Mouse (Mus musculus) cerebellum, adult 8-10 months (tissue): ENCODE data around the gene Patz1.

Experiments
- DNase-seq: peaks from one replicate; pipeline ENCODE4 v3.0.0; 2022

Gene Patz1

GRCm38 (mm10) chr11:3288521-3289301 lies at the start of gene Patz1:
Gene Patz1, plus strand, starts transcription at chr11:3288874.
- DNase-seq = peak; percentile 66

- no peak for DNase-seq
Observed at GRCm38 (mm10) chr11:3242395-3242794, 46.3 kb upstream of the Patz1 start.

GRCm38 (mm10) chr11:3243771-3244170 lies 44.9 kb upstream of the Patz1 start:
- no peak for DNase-seq

GRCm38 (mm10) chr11:3247387-3247786 lies 41.3 kb upstream of the Patz1 start:
- DNase-seq = no peak

GRCm38 (mm10) chr11:3259537-3259936 lies 29.1 kb upstream of the Patz1 start:
- no peak for DNase-seq

- DNase-seq = no peak
Observed at GRCm38 (mm10) chr11:3265291-3266078, 23.2 kb upstream of the Patz1 start.

- DNase-seq = peak; percentile 89
Observed at GRCm38 (mm10) chr11:3266079-3266685, 22.5 kb upstream of the Patz1 start, which contains the start of gene Drg1. Gene Drg1, minus strand, starts transcription at chr11:3266415.

- DNase-seq = no peak
Observed at GRCm38 (mm10) chr11:3267133-3267532, 21.5 kb upstream of the Patz1 start.

- DNase-seq = no peak
Observed at GRCm38 (mm10) chr11:3269241-3269640, 19.4 kb upstream of the Patz1 start.

- no peak for DNase-seq
Observed at GRCm38 (mm10) chr11:3278351-3278750, 10.3 kb upstream of the Patz1 start.

GRCm38 (mm10) chr11:3279729-3280128 lies 8.9 kb upstream of the Patz1 start:
- DNase-seq = no peak

- no peak for DNase-seq
Observed at GRCm38 (mm10) chr11:3282887-3283286, 5.8 kb upstream of the Patz1 start.

- DNase-seq = no peak
Observed at GRCm38 (mm10) chr11:3283645-3284044, 5.0 kb upstream of the Patz1 start.

GRCm38 (mm10) chr11:3285940-3286339 lies 2.7 kb upstream of the Patz1 start:
- no peak for DNase-seq

GRCm38 (mm10) chr11:3287131-3287530 lies 1.5 kb upstream of the Patz1 start:
- peak; percentile 65 for DNase-seq

- no peak for DNase-seq
Observed at GRCm38 (mm10) chr11:3287921-3288320, 753 bp upstream of the Patz1 start.

- DNase-seq = no peak
Observed at GRCm38 (mm10) chr11:3289302-3289802, 678 bp downstream of the Patz1 start.

GRCm38 (mm10) chr11:3289803-3290639 lies 1.3 kb downstream of the Patz1 start:
- peak; percentile 86 for DNase-seq

GRCm38 (mm10) chr11:3290640-3291310 lies 2.1 kb downstream of the Patz1 start:
- peak; percentile 60 for DNase-seq

- DNase-seq = peak; percentile 59
Observed at GRCm38 (mm10) chr11:3291311-3292061, 2.8 kb downstream of the Patz1 start.

- peak; percentile 45 for DNase-seq
Observed at GRCm38 (mm10) chr11:3292062-3292421, 3.4 kb downstream of the Patz1 start.
